Mouse (Mus musculus) stomach, embryonic 14.5 days (tissue): Measurements from ENCODE around the gene Wdr11. TPM values are rescaled to one million over a fixed set of nuclear protein-coding genes. Genes with fewer than 3 reads are reported as not detected.
A peak's percentile ranks its signal among the peaks of the same experiment; 100 is the strongest.

Experiments
- ATAC-seq: fragments of 200-750 bp; cut with Nextera tagmentation; 2 replicates; pipeline ENCODE4 v1.8.0; 2017; ENCODE audit warnings: low read depth, moderate TSS enrichment; ENCODE audit not compliant: insufficient number of reproducible peaks, insufficient read depth, low FRiP score
- H3K27ac ChIP-seq: fragments of 300-500 bp; sonication (generic); 2 replicates; pipeline ENCODE4 v1.5.1; 2014; ENCODE audit warnings: mild to moderate bottlenecking, low read length, moderate library complexity, mixed read lengths
- H3K27me3 ChIP-seq: fragments of 300-500 bp; sonication (generic); 2 replicates; pipeline ENCODE4 v1.6.1; 2014; ENCODE audit warnings: low read length, control low read depth, mixed read lengths; ENCODE audit not compliant: control insufficient read depth, insufficient read depth
- H3K36me3 ChIP-seq: fragments of 300-500 bp; sonication (generic); 2 replicates; pipeline ENCODE4 v1.6.1; 2014; ENCODE audit warnings: mild to moderate bottlenecking, control low read depth, low read length, moderate library complexity, mixed read lengths; ENCODE audit not compliant: control insufficient read depth, insufficient read depth
- H3K4me1 ChIP-seq: fragments of 300-500 bp; sonication (generic); 2 replicates; pipeline ENCODE4 v1.6.1; 2014; ENCODE audit warnings: low read length, control low read depth, mixed read lengths; ENCODE audit not compliant: control insufficient read depth, insufficient read depth
- H3K4me2 ChIP-seq: fragments of 300-500 bp; sonication (generic); replicated peaks from 2 replicates; pipeline ENCODE4 v1.6.1; 2014; ENCODE audit warnings: low read depth, low read length, control low read depth
- H3K4me3 ChIP-seq: fragments of 300-500 bp; sonication (generic); 2 replicates; pipeline ENCODE4 v1.5.1; 2014; ENCODE audit warnings: low read depth, low read length, control low read depth
- H3K9ac ChIP-seq: fragments of 300-500 bp; sonication (generic); replicated peaks from 2 replicates; pipeline ENCODE4 v1.6.1; 2014; ENCODE audit warnings: low read depth, mild to moderate bottlenecking, control low read depth, low read length, moderate library complexity, mixed read lengths
- H3K9me3 ChIP-seq: fragments of 300-500 bp; sonication (generic); 2 replicates; pipeline ENCODE4 v1.6.1; 2016; ENCODE audit warnings: low read depth, low read length, control low read depth; ENCODE audit not compliant: control insufficient read depth
- WGBS: fragments of 180-500 bp; shearing (Covaris S2); extraction: QIAGEN DNeasy Blood & Tissue Kit; methylation state at CpG from one replicate; pipeline ENCODE4 v1.1.7; 2014; 5-methylcytosine and 5-hydroxymethylcytosine counted together
- polyA plus RNA-seq: library from polyadenylated mRNA; unstranded; fragments of >200 nt; fragmentation: Nextera tagmentation; extraction: Ambion mirVana; gene quantifications from 2 replicates; pipeline ENCODE4 v1.2.1, GENCODE M21; 2014

Gene Wdr11
- polyA plus RNA-seq, 1 experiment from 2014 or later = 39.2 TPM

GRCm38 (mm10) chr7:129680534-129681210 is 89.0 kb downstream of the Wdr11 start:
- Histone ChIP-seq H3K27me3 (no peaks in the 10 kb centered on the region), H3K9ac (no peak overlapping the region), H3K4me1 (peaks cover 12% of the 10 kb centered on the region; the same call in 1 of the 2 replicates), H3K4me3 (no peak overlapping the region), H3K4me2 (no peak overlapping the region), H3K9me3 (no peaks in the 10 kb centered on the region), H3K27ac (peak overlapping the region; percentile 78), H3K36me3 (no peaks in the 10 kb centered on the region)
- WGBS = 24% methylated on average over 10 of the region's 10 CpGs
- ATAC-seq = peak; percentile 82

- WGBS = 45% methylated on average over 3 of the region's 3 CpGs
- peaks cover 15% of the 10 kb centered on the region; the same call in 1 of the 2 replicates for H3K4me1 ChIP-seq
Measured at GRCm38 (mm10) chr7:129682525-129682924, 90.9 kb downstream of the Wdr11 start.

GRCm38 (mm10) chr7:129685326-129685725 is 93.7 kb downstream of the Wdr11 start:
- no peaks in the 10 kb centered on the region for H3K27me3 ChIP-seq
- H3K4me2 ChIP-seq = no peak overlapping the region
- no peaks in the 10 kb centered on the region for H3K9me3 ChIP-seq
- H3K27ac ChIP-seq = no peak overlapping the region
- H3K4me3 ChIP-seq = no peak overlapping the region
- H3K4me1 ChIP-seq = peaks cover 10% of the 10 kb centered on the region; the same call in 1 of the 2 replicates
- ATAC-seq = no peak
- H3K36me3 ChIP-seq = no peaks in the 10 kb centered on the region
- H3K9ac ChIP-seq = no peak overlapping the region
- WGBS = 68% methylated on average over 5 of the region's 5 CpGs

More at GRCm38 (mm10) chr7:129682525-129682924, 90.9 kb downstream of the Wdr11 start:
- Histone ChIP-seq H3K9me3 (no peaks in the 10 kb centered on the region), H3K27ac (no peak overlapping the region), H3K36me3 (no peaks in the 10 kb centered on the region), H3K4me3 (no peak overlapping the region), H3K9ac (no peak overlapping the region), H3K4me2 (no peak overlapping the region), H3K27me3 (no peaks in the 10 kb centered on the region)
- ATAC-seq = no peak
